Mouse (Mus musculus) adrenal gland, postnatal 14 days (tissue): ENCODE measurements around the gene Sf3a1. TPM values are rescaled to one million over a fixed set of nuclear protein-coding genes. Genes with fewer than 3 reads are reported as not detected.

Source experiments
- DNase-seq: peaks from one replicate; pipeline ENCODE4 v3.0.0; 2021; ENCODE audit warnings: mixed read lengths
- microRNA-seq, 2 experiments: library from miRNA; unstranded; fragments of <30 nt; microRNA quantifications; one replicate each; pipeline ENCODE4 v1.2.0; 2021
- total RNA-seq: library from RNA; stranded (reverse); gene quantifications from 2 replicates; pipeline ENCODE4 v1.2.3, GENCODE M21; 2021

Sf3a1 gene
- total RNA-seq, 1 experiment from 2014 or later, result 43.7 TPM

DNA sequence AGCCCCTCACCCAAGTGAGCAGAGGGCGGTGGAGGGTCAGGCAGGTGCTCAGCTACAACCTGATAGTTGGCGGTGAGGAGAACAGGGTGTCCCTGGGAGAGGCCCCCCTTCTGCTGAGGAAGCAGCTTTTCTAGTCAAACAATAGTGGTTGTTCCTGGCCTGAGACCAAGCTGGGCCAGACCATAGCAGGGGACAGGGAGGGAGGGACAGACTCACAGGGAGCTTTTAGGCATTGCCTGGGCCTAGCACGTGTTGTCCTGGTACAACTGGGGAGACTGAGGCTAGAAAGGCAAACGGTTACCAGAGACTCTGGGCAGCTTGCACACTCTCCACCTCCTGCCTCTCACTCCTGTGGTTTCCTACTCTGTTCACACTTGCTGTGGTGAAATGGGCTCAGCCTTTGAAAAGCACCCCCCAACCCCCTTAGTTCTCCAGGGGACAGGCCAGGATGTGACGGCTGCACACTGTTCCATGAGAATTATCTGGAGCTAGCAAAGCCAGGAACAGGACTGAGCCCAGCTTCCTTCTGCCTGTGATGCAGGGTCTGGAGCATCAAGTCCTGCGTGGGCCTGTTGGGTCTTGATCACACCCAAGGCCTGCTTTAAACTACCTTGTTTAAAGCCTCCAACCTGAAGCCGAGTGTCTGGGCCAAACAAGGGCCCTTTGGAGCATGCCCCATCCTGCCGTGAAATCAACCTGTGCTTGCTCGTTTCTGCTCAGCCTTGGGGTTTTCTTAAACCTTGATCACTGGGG is 56.3 kb downstream of the Sf3a1 start:
- peak; percentile 63 for DNase-seq

DNA sequence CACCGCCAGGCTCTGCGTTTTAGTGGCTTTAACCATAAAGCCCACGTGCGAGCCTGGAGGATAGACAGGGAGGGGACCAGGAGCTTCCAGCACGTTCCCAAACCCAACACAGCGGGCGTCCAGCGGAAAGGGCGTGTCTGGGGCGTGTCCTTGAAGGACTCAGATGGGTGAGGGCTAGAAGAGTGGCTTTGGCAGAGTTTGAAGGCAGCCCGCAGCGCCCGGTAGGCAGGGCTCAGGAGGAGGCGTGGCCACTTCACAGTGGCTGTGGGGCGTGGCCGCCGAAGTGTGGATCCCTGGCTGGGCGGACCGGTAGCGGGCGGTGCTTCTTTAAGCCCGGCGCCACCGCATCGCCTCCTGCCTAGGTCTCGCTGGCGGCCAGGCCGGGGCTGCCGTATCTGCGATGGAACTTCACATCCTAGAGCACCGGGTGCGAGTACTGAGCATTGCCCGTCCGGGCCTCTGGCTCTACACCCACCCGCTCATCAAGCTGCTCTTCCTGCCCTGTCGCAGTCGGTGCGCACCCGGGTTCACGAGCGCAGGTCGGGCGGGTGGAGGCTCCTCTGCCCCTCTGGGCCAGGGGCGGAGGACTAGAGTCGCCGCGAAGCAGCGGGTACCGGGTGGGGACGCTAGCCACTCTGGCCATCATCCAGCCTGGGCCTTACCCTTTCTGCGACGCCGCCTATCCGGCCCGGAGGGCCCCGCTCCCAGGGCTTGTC is 57.9 kb downstream of the Sf3a1 start, which contains the start of gene Castor1:
Gene Castor1 (plus strand): TSS at position 312 of the 716 bp plus-strand sequence.
- DNase-seq, result peak; percentile 94

DNA sequence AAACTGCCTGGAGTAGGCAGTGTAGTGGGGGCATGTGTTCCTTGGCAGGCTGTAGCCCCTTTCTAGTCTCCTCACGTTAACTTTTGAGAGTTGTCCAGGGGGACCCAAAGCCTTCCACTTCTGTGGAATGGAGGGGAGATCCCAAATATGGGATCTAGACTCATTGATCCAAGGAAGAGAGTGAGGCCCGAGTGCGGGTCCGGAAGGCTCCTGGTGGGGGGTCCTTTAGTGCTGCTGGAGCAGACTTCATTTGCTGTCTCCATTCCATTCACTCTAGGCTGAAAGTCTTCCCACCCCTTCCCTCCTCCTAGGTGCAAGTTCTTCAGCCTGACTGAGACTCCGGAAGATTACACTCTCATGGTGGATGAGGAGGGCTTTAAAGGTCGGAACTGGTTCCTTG is 58.5 kb downstream of the Sf3a1 start:
- no peak for DNase-seq

DNA sequence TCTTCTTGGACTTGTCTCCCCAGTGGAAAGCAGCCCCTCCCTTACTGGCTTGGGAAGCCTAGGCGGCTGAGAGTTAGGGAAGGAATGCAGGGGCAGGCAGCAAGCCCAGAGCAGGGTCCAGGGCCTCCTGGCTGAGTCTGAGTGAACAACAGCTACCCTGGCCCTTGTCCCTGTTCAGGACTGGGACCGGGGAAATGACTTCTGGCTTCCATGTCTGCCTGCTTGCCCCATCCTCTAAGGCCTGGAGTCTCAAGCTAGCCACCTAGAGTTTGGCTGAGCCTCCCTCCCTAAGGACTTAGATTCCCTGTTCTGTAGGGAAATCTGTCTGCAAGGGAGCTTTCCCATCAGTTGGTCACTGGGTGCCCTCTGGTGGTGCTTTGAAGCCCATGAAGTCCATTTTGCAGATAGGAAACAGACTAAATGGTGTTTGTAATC is 59.2 kb downstream of the Sf3a1 start:
- peak; percentile 86 for DNase-seq

DNA sequence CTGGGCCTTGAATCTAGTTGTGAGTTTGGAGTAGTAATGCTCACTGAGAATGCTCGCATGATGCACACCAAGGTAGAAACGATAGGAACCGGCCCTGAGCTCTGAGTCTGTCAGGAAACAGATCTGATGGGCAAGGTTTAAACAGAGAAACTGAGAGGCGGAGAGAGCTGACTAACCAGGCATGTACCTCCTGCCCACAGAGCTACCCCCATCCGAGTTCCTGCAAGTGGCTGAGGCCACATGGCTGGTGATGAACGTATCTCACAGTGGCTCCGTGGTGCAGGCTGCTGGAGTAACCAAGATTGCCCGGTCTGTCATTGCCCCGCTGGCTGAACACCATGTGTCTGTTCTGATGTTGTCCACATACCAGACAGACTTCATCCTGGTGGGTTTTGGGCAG is 59.8 kb downstream of the Sf3a1 start:
- peak; percentile 9 for DNase-seq

DNA sequence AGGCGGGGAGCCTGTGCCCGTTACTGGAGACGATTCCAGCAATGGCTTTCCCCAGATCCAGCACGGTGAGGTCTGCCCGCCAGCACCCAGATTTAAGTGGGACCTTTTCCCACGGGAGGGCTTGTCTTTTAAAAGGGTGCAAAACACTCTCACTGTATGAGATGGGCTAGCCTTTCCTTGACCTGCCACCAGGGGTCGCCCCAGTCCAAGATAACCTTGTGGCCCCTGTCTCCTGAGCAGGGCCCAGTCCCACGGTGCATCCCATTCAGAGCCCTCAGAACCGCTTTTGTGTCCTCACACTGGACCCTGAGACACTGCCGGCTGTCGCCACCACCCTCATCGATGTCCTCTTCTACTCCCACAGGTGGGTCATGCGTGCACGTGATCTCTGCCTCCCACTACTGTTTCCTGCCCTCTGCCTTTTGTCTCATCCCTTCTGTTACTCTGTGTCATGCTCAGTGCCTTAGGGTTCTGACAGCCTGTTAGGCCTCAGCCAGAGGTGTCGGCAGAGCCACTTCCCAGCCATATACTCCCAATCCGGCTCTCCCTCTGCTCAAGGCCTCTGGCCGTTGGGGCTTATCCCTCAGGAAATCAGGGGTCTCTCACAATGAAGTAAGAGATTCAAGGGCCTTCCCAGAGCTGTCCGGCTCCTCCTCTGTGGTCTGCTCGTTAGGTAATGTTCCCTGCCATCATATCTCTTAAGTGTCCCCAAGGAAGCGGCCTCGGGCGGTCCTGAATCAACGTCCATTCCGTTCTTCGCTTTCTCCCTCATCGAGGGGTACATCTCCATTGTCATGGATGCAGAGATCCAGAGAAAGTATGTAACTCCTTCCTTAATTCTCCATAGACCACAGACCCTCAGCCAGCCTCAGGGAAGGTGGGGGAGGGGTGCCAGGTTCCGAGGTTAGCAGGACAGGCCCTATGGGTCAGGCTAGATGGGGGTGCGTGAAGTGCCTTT is 60.6 kb downstream of the Sf3a1 start:
- peak; percentile 93 for DNase-seq

DNA sequence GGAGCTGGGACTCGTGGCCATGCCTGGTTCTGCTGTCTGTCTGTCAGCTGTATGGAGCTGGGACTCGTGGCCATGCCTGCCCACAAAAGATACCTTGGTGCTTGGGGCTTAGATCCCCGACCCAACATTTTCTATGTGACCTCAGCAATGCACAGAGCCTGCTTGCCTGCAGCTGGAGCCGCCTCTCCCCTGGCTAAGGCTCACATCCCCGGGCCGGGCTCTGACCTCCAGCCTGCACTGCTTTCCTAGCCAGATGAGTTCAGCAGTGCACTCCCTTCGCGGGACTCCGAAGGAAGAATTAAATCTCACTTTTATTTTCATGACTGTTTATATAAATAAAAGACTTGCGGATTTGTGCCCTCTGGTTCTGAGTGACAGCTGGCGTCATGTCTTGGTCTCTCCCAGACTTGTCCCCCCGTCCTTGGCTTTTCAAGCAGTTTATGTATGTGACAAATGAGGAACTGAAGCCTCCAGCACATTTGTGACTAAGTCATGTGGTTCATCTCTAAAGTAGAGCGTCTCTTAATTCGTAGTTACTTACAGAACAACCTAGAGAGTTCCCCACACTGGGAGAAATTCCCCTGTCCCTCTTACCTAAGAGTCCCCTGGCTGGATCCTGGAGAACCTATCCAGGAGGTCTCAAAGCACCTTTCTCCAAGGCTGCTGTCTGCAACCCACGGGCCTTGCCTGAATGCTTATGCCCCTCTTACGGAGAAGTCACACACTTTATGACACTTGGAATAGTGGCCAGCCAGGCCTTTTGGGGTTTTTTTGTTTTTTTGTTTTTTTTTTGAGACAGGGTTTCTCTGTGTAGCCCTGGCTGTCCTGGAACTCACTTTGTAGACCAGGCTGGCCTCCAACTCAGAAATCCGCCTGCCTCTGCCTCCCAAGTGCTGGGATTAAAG is 62.1 kb downstream of the Sf3a1 start:
- peak; percentile 47 for DNase-seq

DNA sequence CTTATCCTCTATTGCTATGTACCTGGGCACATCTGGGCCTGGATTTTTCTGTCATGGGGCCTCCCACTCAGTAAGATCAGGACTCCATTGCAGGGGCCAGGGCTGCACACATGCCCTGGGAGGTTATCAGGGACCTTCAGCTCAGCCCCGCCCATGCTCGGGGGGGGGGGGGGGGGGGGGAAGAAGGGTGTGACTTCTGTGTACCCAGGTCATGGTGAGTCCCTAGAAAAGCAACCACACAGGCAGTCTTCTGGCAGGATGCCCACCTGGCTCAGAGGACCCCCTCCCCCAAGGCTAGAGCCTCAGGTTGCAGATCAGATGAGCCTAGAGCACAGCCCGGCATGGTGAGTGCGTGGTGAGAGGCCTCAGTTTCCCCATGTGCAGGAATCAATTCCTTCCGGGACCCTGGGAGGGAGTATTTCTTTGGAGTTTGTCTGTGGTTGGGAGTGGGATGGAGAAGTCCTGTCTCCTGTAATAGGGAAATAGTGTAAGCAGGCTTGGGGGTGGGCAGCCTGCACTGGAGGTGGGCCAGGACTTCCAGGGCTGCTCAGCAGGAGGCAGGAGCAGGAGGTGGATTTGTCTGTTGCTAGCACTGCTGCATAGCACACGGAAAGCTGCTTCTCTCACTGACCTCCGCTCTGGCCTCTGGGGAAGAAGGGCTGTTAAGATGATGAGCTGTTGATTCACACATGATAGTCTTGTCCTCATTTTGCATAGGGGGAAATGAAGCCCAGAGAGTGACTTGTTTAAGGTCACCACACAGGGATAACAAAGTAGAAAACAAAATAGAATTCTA is 63.4 kb downstream of the Sf3a1 start:
- DNase-seq, result no peak

DNA sequence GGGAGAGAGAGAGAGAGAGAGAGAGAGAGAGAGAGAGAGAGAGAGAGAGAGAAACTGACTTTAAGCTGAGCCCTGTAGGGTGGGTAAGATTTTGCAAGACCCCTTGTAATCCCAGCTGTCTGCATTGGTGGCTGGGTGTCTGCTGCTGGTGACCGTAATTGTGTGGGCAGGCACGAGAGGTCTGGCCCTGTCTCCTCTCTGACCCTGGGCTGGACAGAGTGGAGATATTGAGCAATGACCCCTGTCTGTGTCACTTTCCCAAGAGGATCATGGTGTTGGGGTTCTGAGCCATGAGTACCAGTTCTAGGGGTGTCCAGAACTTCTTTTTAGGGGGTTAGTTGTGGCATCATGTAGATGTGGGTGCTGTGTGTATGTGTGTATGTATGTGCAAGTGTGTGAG is 64.1 kb downstream of the Sf3a1 start:
- DNase-seq, result peak; percentile 47

DNA sequence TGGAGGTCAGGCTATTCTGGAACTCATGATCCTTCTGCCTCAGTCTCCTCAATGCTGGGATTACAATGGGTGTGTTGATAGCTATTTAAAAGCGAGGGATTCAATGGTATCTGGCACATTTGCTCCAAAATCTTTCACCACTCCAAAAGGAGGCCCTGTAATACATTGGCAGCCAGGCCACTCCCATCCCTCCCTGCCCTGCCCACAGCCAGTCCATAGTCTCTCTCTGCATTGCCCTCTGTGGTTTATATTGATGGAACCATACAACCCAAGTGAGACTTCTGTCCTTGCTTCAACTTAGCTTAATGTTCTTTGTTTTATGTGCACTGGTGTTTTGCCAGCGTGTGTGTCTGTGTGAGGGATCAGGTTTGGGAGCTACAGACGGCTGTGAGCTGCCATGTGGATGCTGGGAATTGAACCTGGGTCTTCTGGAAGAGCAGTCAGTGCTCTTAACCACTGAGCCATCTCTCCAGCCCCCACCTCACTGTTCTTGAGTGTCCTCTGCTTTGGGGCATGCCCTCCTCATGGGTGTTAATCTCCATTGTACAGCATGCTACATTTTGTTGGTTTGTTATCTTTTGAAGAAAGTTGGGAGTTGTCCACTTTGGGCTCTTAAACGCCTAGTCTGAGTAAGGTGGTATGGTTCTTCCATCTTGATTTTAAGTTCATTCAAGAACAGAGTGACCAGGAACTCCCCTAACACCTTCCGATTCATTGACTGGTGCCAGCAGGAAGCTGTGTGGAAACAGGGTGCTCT is 66.6 kb downstream of the Sf3a1 start:
- DNase-seq, result no peak

DNA sequence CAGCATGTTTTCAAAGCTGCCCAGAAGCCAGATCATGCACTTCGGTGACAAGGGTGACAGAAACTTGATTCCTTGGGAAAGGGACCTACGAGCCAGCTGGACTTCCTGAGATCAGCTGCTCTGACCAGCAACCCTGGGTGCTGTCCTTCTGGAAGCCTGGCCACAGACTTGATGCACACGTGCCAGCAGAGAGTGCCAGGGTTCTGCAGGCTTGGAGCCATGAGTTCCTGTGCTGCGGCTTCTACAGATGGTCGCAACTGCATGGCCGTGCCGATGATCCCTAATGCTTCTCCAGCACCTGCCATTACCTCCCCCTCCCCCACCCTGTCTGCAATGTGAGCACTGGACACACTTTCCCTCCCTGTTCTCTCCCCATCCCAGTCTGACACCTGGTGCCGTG is 68.3 kb downstream of the Sf3a1 start:
- DNase-seq, result peak; percentile 79

DNA sequence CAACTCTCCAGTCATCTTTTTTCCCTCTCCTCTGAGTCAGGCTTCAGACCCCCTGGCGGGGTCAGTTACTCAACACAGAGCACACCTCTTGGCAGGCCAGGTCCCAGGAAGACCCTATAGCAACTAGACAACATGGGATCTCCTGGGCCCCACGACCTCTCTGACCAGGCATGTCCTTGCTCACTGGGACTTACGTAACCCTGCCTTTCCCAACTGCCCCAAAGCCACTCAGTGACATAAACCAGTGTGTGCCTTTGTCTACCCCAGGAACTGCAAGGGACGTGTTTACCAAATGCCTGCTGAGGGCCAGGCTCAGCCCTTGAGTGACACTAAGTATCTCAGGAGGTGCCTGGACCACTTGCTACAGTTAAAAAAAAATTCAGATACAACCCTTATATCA is 69.7 kb downstream of the Sf3a1 start:
- peak; percentile 49 for DNase-seq

DNA sequence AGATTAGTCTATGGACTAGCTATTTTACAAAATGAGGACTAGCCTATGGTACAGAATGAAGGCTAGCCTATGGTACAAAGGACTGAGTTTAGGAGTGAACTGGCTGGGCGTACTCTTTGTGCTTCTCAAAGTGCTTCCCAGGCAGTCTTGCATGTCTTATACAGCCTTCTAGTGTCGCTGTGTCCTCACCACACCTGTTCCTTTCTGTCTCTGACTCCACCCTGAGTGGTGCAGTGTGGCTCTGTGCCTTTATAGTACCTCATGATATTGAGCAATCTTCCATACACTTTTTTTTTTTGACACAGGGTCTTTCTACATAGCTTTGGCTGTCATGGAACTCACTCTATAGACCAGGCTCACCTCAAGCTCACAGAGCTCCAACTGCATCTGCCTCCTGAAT is 71.3 kb downstream of the Sf3a1 start:
- DNase-seq, result no peak

Small RNAs within 50 kb of the gene (microRNA-seq; reads per million reads assigned to microRNA genes)
- 0.76 to 2.1 reads per million in 2 experiments for gene Mir3060

Other genes starting within 250 kb of the Sf3a1 start
- 3.4 and 5.4 TPM in 2 replicates for gene Slc35e4, start 245.7 kb upstream of the Sf3a1 start, total RNA-seq
- 107 and 112 TPM in 2 replicates for gene Tcn2, start 228.2 kb upstream of the Sf3a1 start, total RNA-seq
- gene Pes1, start 196.4 kb upstream of the Sf3a1 start, total RNA-seq, result 58.4 and 71.3 TPM in 2 replicates
- not detected in 2 replicates for gene 4930556J24Rik, start 183.6 kb upstream of the Sf3a1 start, total RNA-seq
- gene Gal3st1, start 176.7 kb upstream of the Sf3a1 start, total RNA-seq, result 0.48 and 0.53 TPM in 2 replicates
- 6.3 and 15.4 TPM in 2 replicates for gene Sec14l4, start 128.9 kb upstream of the Sf3a1 start, total RNA-seq
- gene Sec14l3, start 95.5 kb upstream of the Sf3a1 start, total RNA-seq, result 0.49 and 0.56 TPM in 2 replicates
- 25.6 and 27.3 TPM in 2 replicates for gene Mtfp1, start 64.9 kb upstream of the Sf3a1 start, total RNA-seq
- 3.6 and 27.0 TPM in 2 replicates for gene Sec14l2, start 36.9 kb upstream of the Sf3a1 start, total RNA-seq
- gene Rnf215, start 25.1 kb upstream of the Sf3a1 start, total RNA-seq, result 17.2 and 25.2 TPM in 2 replicates
- 8.7 and 11.5 TPM in 2 replicates for gene Ccdc157, start 57 bp upstream of the Sf3a1 start, total RNA-seq
- gene Tbc1d10a, start 26.4 kb downstream of the Sf3a1 start, total RNA-seq, result 15.6 and 18.2 TPM in 2 replicates
- 6.1 and 8.5 TPM in 2 replicates for gene Castor1, start 57.9 kb downstream of the Sf3a1 start, total RNA-seq
- 0.41 TPM in 1 of 2 replicates, not detected in the other for gene Osm, start 76.1 kb downstream of the Sf3a1 start, total RNA-seq
- 0.44 and 0.90 TPM in 2 replicates for gene Lif, start 97.2 kb downstream of the Sf3a1 start, total RNA-seq